Comparison of ENCODE assay signal across 32 mouse cellular contexts in genomic region chr10:88064872-88065271, GRCm38 (mm10). TPM values are rescaled to one million over a fixed set of nuclear protein-coding genes. Genes with fewer than 3 reads are reported as not detected.
A peak's percentile ranks its signal among the peaks of the same experiment; 100 is the strongest.
DNase-seq lines count a peak whose midpoint lies in the region; ATAC-seq and TF ChIP-seq lines count a peak whose summit lies in the region.
"Had no signal": no experiment of that assay in that cellular context is flagged by ENCODE, and none has a peak within 500 bp of the region (broad histone marks: within the 10 kb centered on the region; RNA-seq: fewer than 3 reads in every experiment).

No protein-coding gene starts in this region.

- intact Hi-C loops in heart, adult 2 months (cut with DNase I), result loop anchor here (10.0 kb wide), 1 partner anchor 210 kb away; the partner anchor contains the start of gene Igf1

- TF ChIP-seq POLR2A in heart, adult 2 months (IDR thresholded peaks at IDR 0.05; ENCODE audit: insufficient read depth, low read depth, low read length), result no peak

- peak; percentile 56; the same call in 1 of the 2 replicates for TF ChIP-seq EP300 in heart, postnatal 0 days (IDR thresholded peaks at IDR 0.05; ENCODE audit: low read depth)
- no peak for TF ChIP-seq EP300 in heart, adult 2 months (IDR thresholded peaks at IDR 0.05; ENCODE audit: insufficient read depth, low read depth, low read length)

- H3K4me1 ChIP-seq in heart, postnatal 0 days (ENCODE audit: control insufficient read depth, insufficient read depth), result no peaks in the 10 kb centered on the region
- H3K4me1 ChIP-seq in heart, adult 2 months (ENCODE audit: control insufficient read depth, insufficient read depth, low read length), result no peaks in the 10 kb centered on the region; the same call in 1 of the 2 replicates
- H3K4me1 ChIP-seq in kidney, embryonic 15.5 days, result no peaks in the 10 kb centered on the region
- H3K4me1 ChIP-seq: embryonic facial prominence, embryonic 15.5 days; heart, embryonic 10.5 days; heart, embryonic 13.5 days; hindbrain, embryonic 10.5 days; hindbrain, embryonic 13.5 days had no signal

- H3K27ac ChIP-seq in heart, postnatal 0 days (ENCODE audit: low read depth), result no peak overlapping the region
- no peak overlapping the region; the same call in 1 of the 2 replicates for H3K27ac ChIP-seq in heart, adult 2 months
- no peak overlapping the region for H3K27ac ChIP-seq in kidney, embryonic 15.5 days
- H3K27ac ChIP-seq: embryonic facial prominence, embryonic 12.5 days; embryonic facial prominence, embryonic 15.5 days; gastrocnemius, adult 2 months; heart, embryonic 10.5 days; heart, embryonic 13.5 days; hindbrain, embryonic 10.5 days; hindbrain, embryonic 13.5 days had no signal

- no peaks in the 10 kb centered on the region for H3K9me3 ChIP-seq in heart, postnatal 0 days (replicated peaks; ENCODE audit: control insufficient read depth, low read length)
- H3K9me3 ChIP-seq in kidney, embryonic 15.5 days (replicated peaks), result no peaks in the 10 kb centered on the region
- H3K9me3 ChIP-seq: embryonic facial prominence, embryonic 12.5 days; embryonic facial prominence, embryonic 15.5 days; G1E; heart, embryonic 10.5 days; heart, embryonic 13.5 days; hindbrain, embryonic 10.5 days; hindbrain, embryonic 13.5 days had no signal

- no peak for TF ChIP-seq CTCF in heart, postnatal 0 days (IDR thresholded peaks at IDR 0.05; ENCODE audit: low read depth)
- no peak for TF ChIP-seq CTCF in heart, adult 2 months (IDR thresholded peaks at IDR 0.05)

- H3K27me3 ChIP-seq in heart, postnatal 0 days (ENCODE audit: control insufficient read depth, insufficient read depth, low read length), result no peaks in the 10 kb centered on the region
- no peaks in the 10 kb centered on the region for H3K27me3 ChIP-seq in heart, adult 2 months (ENCODE audit: control insufficient read depth, insufficient read depth, low read length)
- no peaks in the 10 kb centered on the region for H3K27me3 ChIP-seq in kidney, embryonic 15.5 days
- H3K27me3 ChIP-seq: embryonic facial prominence, embryonic 12.5 days; embryonic facial prominence, embryonic 15.5 days; heart, embryonic 13.5 days; hindbrain, embryonic 13.5 days; Patski had no signal

- no peak overlapping the region for H3K9ac ChIP-seq in heart, postnatal 0 days (replicated peaks; ENCODE audit: low read depth, low read length)
- no peak overlapping the region for H3K9ac ChIP-seq in heart, adult 2 months (ENCODE audit: low read depth, low read length)
- H3K9ac ChIP-seq in kidney, embryonic 15.5 days, result no peak overlapping the region
- H3K9ac ChIP-seq: embryonic facial prominence, embryonic 12.5 days; embryonic facial prominence, embryonic 15.5 days; forebrain, postnatal 0 days; heart, embryonic 13.5 days; hindbrain, embryonic 13.5 days had no signal

- no peaks in the 10 kb centered on the region for H3K79me2 ChIP-seq in heart, adult 2 months (replicated peaks; ENCODE audit: control insufficient read depth, insufficient read depth, low read length)

- no peaks in the 10 kb centered on the region for H3K36me3 ChIP-seq in heart, postnatal 0 days (replicated peaks; ENCODE audit: control insufficient read depth, insufficient read depth, low read length)
- no peaks in the 10 kb centered on the region; the same call in 1 of the 2 replicates for H3K36me3 ChIP-seq in heart, adult 2 months (ENCODE audit: control insufficient read depth, insufficient read depth, low read length)
- H3K36me3 ChIP-seq in kidney, embryonic 15.5 days, result no peaks in the 10 kb centered on the region
- H3K36me3 ChIP-seq: embryonic facial prominence, embryonic 12.5 days; embryonic facial prominence, embryonic 15.5 days; G1E; heart, embryonic 10.5 days; heart, embryonic 13.5 days; hindbrain, embryonic 10.5 days; hindbrain, embryonic 13.5 days had no signal

- H3K4me2 ChIP-seq in heart, postnatal 0 days (ENCODE audit: low read depth, low read length), result no peak overlapping the region
- H3K4me2 ChIP-seq in kidney, embryonic 15.5 days, result no peak overlapping the region
- H3K4me2 ChIP-seq: embryonic facial prominence, embryonic 12.5 days; embryonic facial prominence, embryonic 15.5 days; heart, embryonic 13.5 days; hindbrain, embryonic 13.5 days had no signal

- DNase-seq in heart, postnatal 0 days (ENCODE audit: low spot score), result no peak
- no peak for DNase-seq in heart, adult 2 months
- peak; percentile 21 for DNase-seq in kidney, adult 9 months
- DNase-seq in kidney, postnatal 14 days, result peak; percentile 28
- peak; percentile 5 to 15 for DNase-seq in kidney, postnatal 36 days
- DNase-seq in right cerebral cortex, adult 2 months (ENCODE audit: low spot score in 2 of 2), result no peak
- DNase-seq: adrenal gland, adult 2 months; adrenal gland, postnatal 14 days; B cell, adult 2 months; cerebellum, adult 11 months; cerebellum, adult 2 months; cerebellum, adult 9-11 months; cerebellum, postnatal 25 days; forebrain, postnatal 0 days; gastrocnemius, adult 2 months; gastrocnemius, postnatal 14 days; heart, adult 11 months; heart, postnatal 36 days had no signal

- no peak overlapping the region for H3K4me3 ChIP-seq in heart, postnatal 0 days (ENCODE audit: low read depth, low read length)
- H3K4me3 ChIP-seq in heart, adult 2 months, result no peak overlapping the region
- H3K4me3 ChIP-seq in kidney, embryonic 15.5 days (replicated peaks), result no peak overlapping the region
- H3K4me3 ChIP-seq: embryonic facial prominence, embryonic 12.5 days; embryonic facial prominence, embryonic 15.5 days; gastrocnemius, adult 2 months; heart, embryonic 10.5 days; heart, embryonic 13.5 days; hindbrain, embryonic 10.5 days; hindbrain, embryonic 13.5 days had no signal

- ATAC-seq in heart, postnatal 0 days (ENCODE audit: insufficient read depth, low read depth), result no peak
- no peak for ATAC-seq in kidney, embryonic 15.5 days (replicated peaks; ENCODE audit: low FRiP score)
- ATAC-seq: forebrain, embryonic 14.5 days; forebrain, postnatal 0 days; hindbrain, embryonic 16.5 days; Patski had no signal

- 56% methylated on average over 2 of the region's 2 CpGs for WGBS in heart, postnatal 0 days
- whole genome bisulfite sequencing in heart, adult 2 months, result 40% methylated on average over 2 of the region's 2 CpGs
- 52% methylated on average over 2 of the region's 2 CpGs for WGBS in kidney, embryonic 15.5 days

RNA-seq across cellular contexts. Expression of gene Pmch, which starts 26.0 kb away (rescaled TPM):
- total RNA-seq in heart, postnatal 0 days (2014; rRNA removed; ENCODE audit: low replicate concordance), result not detected in 2 replicates
- polyA plus RNA-seq in heart, postnatal 0 days (2015; fragmentation: Nextera tagmentation; extraction: Ambion mirVana), result 0.18 TPM in 1 of 2 replicates, not detected in the other
- total RNA-seq in heart, adult 2 months (2021), result not detected
- not detected in 2 replicates for polyA plus RNA-seq in heart, adult 2 months (2012; rRNA removed)
- 0.31 and 0.53 TPM in 2 replicates for polyA plus RNA-seq in kidney, embryonic 15.5 days (2015; fragmentation: Nextera tagmentation; extraction: Ambion mirVana)
- total RNA-seq: adrenal gland, adult 2 months; adrenal gland, postnatal 14 days; adrenal gland, postnatal 4 days; common myeloid progenitor, adult 5-6 weeks; gastrocnemius, adult 2 months; gastrocnemius, postnatal 14 days; gastrocnemius, postnatal 4 days; heart, postnatal 36 days had no signal
- polyA plus RNA-seq: adrenal gland, adult 2 months; G1E had no signal

Comparison
In these comparisons a context has a peak if more than half of its experiments do, and no peak if none do; other contexts are left out.
1. DNase-seq: peak in kidney, adult 9 months (single experiment), kidney, postnatal 14 days (single experiment) and kidney, postnatal 36 days (2 of 2); none in heart, postnatal 0 days (single experiment), heart, adult 2 months (0 of 2) and right cerebral cortex, adult 2 months (0 of 2).